Mouse (Mus musculus) cerebellum, adult 2 months (tissue): ENCODE data around the gene Sesn3. TPM values are rescaled to one million over a fixed set of nuclear protein-coding genes. Genes with fewer than 3 reads are reported as not detected.

Experiments used
- DNase-seq, 2 experiments: peaks; one replicate each; pipeline ENCODE4 v3.0.0; 2021
- H3K27ac ChIP-seq: fragments of 200-500 bp; 2 replicates; pipeline ENCODE4 v1.5.1; 2012; ENCODE audit warnings: low read length, control low read depth, inconsistent platforms; ENCODE audit not compliant: insufficient read depth
- H3K27me3 ChIP-seq: fragments of 200-500 bp; 2 replicates; pipeline ENCODE4 v1.6.1; 2012; ENCODE audit warnings: inconsistent platforms, mild to moderate bottlenecking, low read length, moderate library complexity; ENCODE audit not compliant: control insufficient read depth, insufficient read depth
- H3K4me1 ChIP-seq: fragments of 200-500 bp; 2 replicates; pipeline ENCODE4 v1.6.1; 2011; ENCODE audit warnings: low read length; ENCODE audit not compliant: control insufficient read depth, insufficient read depth
- H3K4me3 ChIP-seq: fragments of 200-500 bp; replicated peaks from 2 replicates; pipeline ENCODE3; 2011; ENCODE audit warnings: mild to moderate bottlenecking, low read depth, low read length, control low read depth; ENCODE audit not compliant: insufficient read depth
- CTCF ChIP-seq: fragments of 200-500 bp; IDR thresholded peaks from 2 replicates; pipeline ENCODE4 v1.5.1; 2011; ENCODE audit warnings: low read depth, mild to moderate bottlenecking, control low read depth, low read length, moderate library complexity, borderline replicate concordance; ENCODE audit not compliant: insufficient read depth
- POLR2A ChIP-seq: fragments of 200-500 bp; IDR thresholded peaks from 2 replicates; pipeline ENCODE4 v1.6.1; 2011; ENCODE audit warnings: low read length, control low read depth, borderline replicate concordance; ENCODE audit not compliant: insufficient read depth
- WGBS: fragments of 180-500 bp; shearing (Covaris S2); methylation state at CpG from one replicate; pipeline ENCODE4 v1.1.7; 2018; 5-methylcytosine and 5-hydroxymethylcytosine counted together
- polyA plus RNA-seq: library from polyadenylated mRNA; depleted of rRNA; stranded (reverse); fragments of >200 nt; gene quantifications from 2 replicates; pipeline ENCODE4 v1.2.3, GENCODE M21; 2012

Sesn3 gene
- polyA plus RNA-seq, 1 experiment = 26.8 TPM

- H3K4me3 ChIP-seq = no peak overlapping the region
- H3K27ac ChIP-seq = no peak overlapping the region
- TF ChIP-seq POLR2A (no peak), CTCF (no peak)
- no peak for DNase-seq
- peaks cover 3% of the 10 kb centered on the region; the same call in 1 of the 2 replicates for H3K4me1 ChIP-seq
- H3K27me3 ChIP-seq = no peaks in the 10 kb centered on the region
These were observed 13.6 kb downstream of the Sesn3 start for GRCm38 (mm10) chr9:14288500-14288899.

GRCm38 (mm10) chr9:14293866-14294265 is 19.0 kb downstream of the Sesn3 start:
- WGBS = 96% methylated on average over 1 of the region's 1 CpGs
- Histone ChIP-seq H3K4me3 (no peak overlapping the region), H3K4me1 (no peaks in the 10 kb centered on the region; the same call in 1 of the 2 replicates), H3K27ac (no peak overlapping the region), H3K27me3 (no peaks in the 10 kb centered on the region)
- TF ChIP-seq POLR2A (no peak), CTCF (no peak)
- DNase-seq = no peak

GRCm38 (mm10) chr9:14295680-14296440 is 21.0 kb downstream of the Sesn3 start:
- DNase-seq = no peak
- no peak overlapping the region for H3K27ac ChIP-seq
- no peaks in the 10 kb centered on the region for H3K27me3 ChIP-seq
- no peak overlapping the region for H3K4me3 ChIP-seq
- H3K4me1 ChIP-seq = no peaks in the 10 kb centered on the region; the same call in 1 of the 2 replicates
- 90% methylated on average over 8 of the region's 8 CpGs for WGBS
- TF ChIP-seq POLR2A = no peak

- WGBS = 67% methylated on average over 5 of the region's 5 CpGs
These were observed 22.3 kb downstream of the Sesn3 start for GRCm38 (mm10) chr9:14297204-14297603.

GRCm38 (mm10) chr9:14299819-14300218 is 25.0 kb downstream of the Sesn3 start:
- TF ChIP-seq CTCF (no peak), POLR2A (no peak)
- Histone ChIP-seq H3K27me3 (no peaks in the 10 kb centered on the region), H3K4me3 (no peak overlapping the region), H3K4me1 (no peaks in the 10 kb centered on the region), H3K27ac (no peak overlapping the region)
- no peak for DNase-seq

More at GRCm38 (mm10) chr9:14297204-14297603, 22.3 kb downstream of the Sesn3 start:
- H3K27ac ChIP-seq = no peak overlapping the region
- TF ChIP-seq POLR2A = no peak
- no peak for TF ChIP-seq CTCF
- H3K4me3 ChIP-seq = no peak overlapping the region
- no peaks in the 10 kb centered on the region for H3K27me3 ChIP-seq
- no peaks in the 10 kb centered on the region for H3K4me1 ChIP-seq
- no peak for DNase-seq

GRCm38 (mm10) chr9:14300795-14301194 is 25.9 kb downstream of the Sesn3 start:
- no peaks in the 10 kb centered on the region for H3K4me1 ChIP-seq
- no peak overlapping the region for H3K27ac ChIP-seq
- DNase-seq = no peak
- no peak overlapping the region for H3K4me3 ChIP-seq
- 53% methylated on average over 6 of the region's 6 CpGs for WGBS
- TF ChIP-seq POLR2A (no peak), CTCF (no peak)
- H3K27me3 ChIP-seq = no peaks in the 10 kb centered on the region

- TF ChIP-seq CTCF = no peak
- no peak for TF ChIP-seq POLR2A
- Histone ChIP-seq H3K27me3 (no peaks in the 10 kb centered on the region), H3K4me1 (no peaks in the 10 kb centered on the region), H3K27ac (no peak overlapping the region), H3K4me3 (no peak overlapping the region)
- DNase-seq = no peak
- WGBS = 35% methylated on average over 9 of the region's 9 CpGs
These were observed 29.5 kb downstream of the Sesn3 start for GRCm38 (mm10) chr9:14304262-14304968.

- DNase-seq = no peak
- WGBS = 87% methylated on average over 3 of the region's 3 CpGs
- Histone ChIP-seq H3K27me3 (no peaks in the 10 kb centered on the region), H3K27ac (no peak overlapping the region), H3K4me1 (no peaks in the 10 kb centered on the region), H3K4me3 (no peak overlapping the region)
- no peak for TF ChIP-seq POLR2A
- no peak for TF ChIP-seq CTCF
These were observed 32.5 kb downstream of the Sesn3 start for GRCm38 (mm10) chr9:14307341-14307740.
